Mouse (Mus musculus): Measurements from ENCODE around the gene Dexi. TPM values are rescaled to one million over a fixed set of nuclear protein-coding genes. Genes with fewer than 3 reads are reported as not detected.

Gene Dexi
- polyA plus RNA-seq, 1 experiment from 2014 or later: 21.5 TPM

- 36% methylated on average over 4 of the region's 4 CpGs for WGBS
- H3K27me3 ChIP-seq: no peaks in the 10 kb centered on the region
- H3K9me3 ChIP-seq: no peaks in the 10 kb centered on the region
- no peak overlapping the region for H3K9ac ChIP-seq
- H3K4me3 ChIP-seq: no peak overlapping the region
- H3K27ac ChIP-seq: no peak overlapping the region
- ATAC-seq (ENCODE audit: insufficient number of reproducible peaks, low FRiP score, low TSS enrichment, low read depth): peak; percentile 42; the same call in 1 of the 2 replicates
- H3K4me1 ChIP-seq: peaks cover 7% of the 10 kb centered on the region; the same call in 1 of the 2 replicates
- no peak overlapping the region for H3K4me2 ChIP-seq
- peaks cover 41% of the 10 kb centered on the region for H3K36me3 ChIP-seq
Measured at GRCm38 (mm10) chr16:10565278-10565885, 22.5 kb upstream of the Dexi start.

- Histone ChIP-seq H3K9me3 (no peaks in the 10 kb centered on the region), H3K4me3 (no peak overlapping the region), H3K4me1 (no peaks in the 10 kb centered on the region), H3K4me2 (no peak overlapping the region), H3K9ac (no peak overlapping the region), H3K27me3 (no peaks in the 10 kb centered on the region), H3K36me3 (peaks cover 27% of the 10 kb centered on the region), H3K27ac (no peak overlapping the region)
- 87% methylated on average over 8 of the region's 8 CpGs for WGBS
- no peak for ATAC-seq (ENCODE audit: insufficient number of reproducible peaks, low FRiP score, low TSS enrichment, low read depth)
Measured at GRCm38 (mm10) chr16:10559991-10560390, 17.1 kb upstream of the Dexi start.

- WGBS: 92% methylated on average over 2 of the region's 2 CpGs
- ATAC-seq (ENCODE audit: insufficient number of reproducible peaks, low FRiP score, low TSS enrichment, low read depth): no peak
- no peak overlapping the region for H3K4me3 ChIP-seq
- H3K27me3 ChIP-seq: no peaks in the 10 kb centered on the region
- no peak overlapping the region for H3K4me2 ChIP-seq
- no peaks in the 10 kb centered on the region for H3K9me3 ChIP-seq
- H3K9ac ChIP-seq: no peak overlapping the region
- no peaks in the 10 kb centered on the region for H3K4me1 ChIP-seq
- 0 out of 2 replicates have a peak, but pooled peaks cover 4% of the 10 kb centered on the region for H3K36me3 ChIP-seq
- H3K27ac ChIP-seq: no peak overlapping the region
Measured at GRCm38 (mm10) chr16:10553858-10554257, 11.0 kb upstream of the Dexi start.

GRCm38 (mm10) chr16:10551592-10551991 is 8.7 kb upstream of the Dexi start:
- no peak overlapping the region for H3K27ac ChIP-seq
- ATAC-seq (ENCODE audit: insufficient number of reproducible peaks, low FRiP score, low TSS enrichment, low read depth): no peak
- no peak overlapping the region for H3K4me3 ChIP-seq
- H3K9me3 ChIP-seq: no peaks in the 10 kb centered on the region
- peaks cover under 1% of the 10 kb centered on the region; the same call in 1 of the 2 replicates for H3K4me1 ChIP-seq
- H3K9ac ChIP-seq: no peak overlapping the region
- WGBS: 53% methylated on average over 4 of the region's 4 CpGs
- H3K27me3 ChIP-seq: no peaks in the 10 kb centered on the region
- 0 out of 2 replicates have a peak, but pooled peaks cover 7% of the 10 kb centered on the region for H3K36me3 ChIP-seq
- no peak overlapping the region for H3K4me2 ChIP-seq

- Histone ChIP-seq H3K4me2 (no peak overlapping the region), H3K27ac (no peak overlapping the region), H3K36me3 (0 out of 2 replicates have a peak, but pooled peaks cover 7% of the 10 kb centered on the region), H3K4me1 (peaks cover 10% of the 10 kb centered on the region), H3K9me3 (no peaks in the 10 kb centered on the region), H3K4me3 (no peak overlapping the region), H3K9ac (no peak overlapping the region), H3K27me3 (no peaks in the 10 kb centered on the region)
- no peak for ATAC-seq (ENCODE audit: insufficient number of reproducible peaks, low FRiP score, low TSS enrichment, low read depth)
- WGBS: 92% methylated on average over 2 of the region's 2 CpGs
Measured at GRCm38 (mm10) chr16:10549600-10549999, 6.7 kb upstream of the Dexi start.

- Histone ChIP-seq H3K9ac (no peak overlapping the region), H3K27me3 (no peaks in the 10 kb centered on the region), H3K9me3 (no peaks in the 10 kb centered on the region), H3K27ac (no peak overlapping the region), H3K36me3 (0 out of 2 replicates have a peak, but pooled peaks cover 7% of the 10 kb centered on the region), H3K4me2 (no peak overlapping the region), H3K4me1 (peaks cover 10% of the 10 kb centered on the region), H3K4me3 (no peak overlapping the region)
- no peak for ATAC-seq (ENCODE audit: insufficient number of reproducible peaks, low FRiP score, low TSS enrichment, low read depth)
- 73% methylated on average over 3 of the region's 3 CpGs for WGBS
Measured at GRCm38 (mm10) chr16:10548938-10549337, 6.1 kb upstream of the Dexi start.

GRCm38 (mm10) chr16:10546865-10547264 is 4.0 kb upstream of the Dexi start:
- 61% methylated on average over 3 of the region's 3 CpGs for WGBS
- Histone ChIP-seq H3K9me3 (no peaks in the 10 kb centered on the region), H3K9ac (no peak overlapping the region), H3K27me3 (no peaks in the 10 kb centered on the region), H3K4me3 (no peak overlapping the region), H3K27ac (no peak overlapping the region), H3K4me1 (peaks cover 14% of the 10 kb centered on the region), H3K4me2 (no peak overlapping the region), H3K36me3 (0 out of 2 replicates have a peak, but pooled peaks cover 7% of the 10 kb centered on the region)
- ATAC-seq (ENCODE audit: insufficient number of reproducible peaks, low FRiP score, low TSS enrichment, low read depth): no peak

GRCm38 (mm10) chr16:10544995-10545622 is 2.3 kb upstream of the Dexi start, which contains the start of gene Clec16a:
Clec16a (plus strand) TSS chr16:10545339.
- Histone ChIP-seq H3K4me2 (peak within 1 kb of the TSS; percentile 84), H3K4me3 (peak within 1 kb of the TSS; percentile 96), H3K4me1 (peaks cover 31% of the 10 kb centered on the region), H3K27me3 (no peaks in the 10 kb centered on the region), H3K36me3 (0 out of 2 replicates have a peak, but pooled peaks cover 7% of the 10 kb centered on the region), H3K9ac (peak within 1 kb of the TSS; percentile 77), H3K27ac (peak within 1 kb of the TSS; percentile 79), H3K9me3 (no peaks in the 10 kb centered on the region)
- under 1% methylated on average over 58 of the region's 58 CpGs for WGBS
- peak; percentile 87 for ATAC-seq (ENCODE audit: insufficient number of reproducible peaks, low FRiP score, low TSS enrichment, low read depth)

GRCm38 (mm10) chr16:10542266-10542665 is 588 bp downstream of the Dexi start:
- H3K4me1 ChIP-seq: peaks cover 50% of the 10 kb centered on the region
- no peaks in the 10 kb centered on the region; the same call in 1 of the 2 replicates for H3K36me3 ChIP-seq
- 5% methylated on average over 22 of the region's 22 CpGs for WGBS
- peak overlapping the region; percentile 92 for H3K4me3 ChIP-seq
- 0 out of 2 replicates have a peak, but pooled peaks have one; percentile 1 for ATAC-seq (ENCODE audit: insufficient number of reproducible peaks, low FRiP score, low TSS enrichment, low read depth)
- peak overlapping the region; percentile 91 for H3K4me2 ChIP-seq
- H3K27ac ChIP-seq: peak overlapping the region; percentile 92
- H3K9me3 ChIP-seq: no peaks in the 10 kb centered on the region
- H3K9ac ChIP-seq: peak overlapping the region; percentile 79
- H3K27me3 ChIP-seq: no peaks in the 10 kb centered on the region

GRCm38 (mm10) chr16:10541598-10541930 is 1.3 kb downstream of the Dexi start:
- no peak for ATAC-seq (ENCODE audit: insufficient number of reproducible peaks, low FRiP score, low TSS enrichment, low read depth)

GRCm38 (mm10) chr16:10540763-10541597 is 1.9 kb downstream of the Dexi start:
- H3K4me2 ChIP-seq: peak overlapping the region; percentile 91
- no peaks in the 10 kb centered on the region for H3K27me3 ChIP-seq
- H3K4me3 ChIP-seq: peak overlapping the region; percentile 92
- H3K27ac ChIP-seq: no peak overlapping the region
- peaks cover 44% of the 10 kb centered on the region for H3K4me1 ChIP-seq
- 65% methylated on average over 16 of the region's 16 CpGs for WGBS
- peak overlapping the region; percentile 21; the same call in 1 of the 2 replicates for H3K9ac ChIP-seq
- no peaks in the 10 kb centered on the region; the same call in 1 of the 2 replicates for H3K36me3 ChIP-seq
- H3K9me3 ChIP-seq: no peaks in the 10 kb centered on the region
- no peak for ATAC-seq (ENCODE audit: insufficient number of reproducible peaks, low FRiP score, low TSS enrichment, low read depth)

More at GRCm38 (mm10) chr16:10541598-10541930, 1.3 kb downstream of the Dexi start:
- Histone ChIP-seq H3K9me3 (no peaks in the 10 kb centered on the region), H3K27me3 (no peaks in the 10 kb centered on the region), H3K9ac (peak overlapping the region; percentile 79), H3K27ac (peak overlapping the region; percentile 92; the same call in 1 of the 2 replicates), H3K4me3 (peak overlapping the region; percentile 92), H3K4me1 (peaks cover 49% of the 10 kb centered on the region), H3K36me3 (no peaks in the 10 kb centered on the region; the same call in 1 of the 2 replicates), H3K4me2 (peak overlapping the region; percentile 91)
- 13% methylated on average over 7 of the region's 7 CpGs for WGBS
